Mouse (Mus musculus) CH12.LX (cell line): ENCODE measurements around the gene Maip1. TPM values are rescaled to one million over a fixed set of nuclear protein-coding genes. Genes with fewer than 3 reads are reported as not detected.

ENCODE experiments used
- DNase-seq: peaks from one replicate; pipeline ENCODE4 v3.0.0-alpha.2; 2013; ENCODE audit errors: extremely low read depth
- H3K27ac ChIP-seq: 2 replicates; pipeline ENCODE4 v1.5.1; 2012; ENCODE audit warnings: low read depth, mild to moderate bottlenecking, control low read depth, moderate library complexity; ENCODE audit not compliant: insufficient read depth
- H3K27me3 ChIP-seq: replicated peaks from 2 replicates; pipeline ENCODE3; 2012; ENCODE audit warnings: inconsistent platforms
- H3K36me3 ChIP-seq, 2 experiments: replicated peaks in 1 of 2; 2 replicates each; pipeline versions ENCODE3 to v1.6.1; 2012; ENCODE audit warnings: inconsistent platforms in 1 of 2, low read length in 1 of 2, mild to moderate bottlenecking in 1 of 2, mixed read lengths in 1 of 2, moderate library complexity in 1 of 2; ENCODE audit not compliant: control insufficient read depth in 1 of 2, insufficient read depth in 1 of 2
- H3K4me1 ChIP-seq, 2 experiments: 2 replicates each; pipeline ENCODE4 v1.6.1; 2012; ENCODE audit warnings: inconsistent platforms in 1 of 2, moderate library complexity in 1 of 2; ENCODE audit not compliant: insufficient read depth in 2 of 2, control insufficient read depth in 1 of 2
- H3K4me2 ChIP-seq: 2 replicates; pipeline ENCODE4 v1.6.1; 2012; ENCODE audit warnings: low read depth, mild to moderate bottlenecking, control low read depth; ENCODE audit not compliant: poor library complexity, insufficient read depth, severe bottlenecking
- H3K4me3 ChIP-seq, 3 experiments: fragments of 150-350 bp in 1 of 3; sonication (generic) in 1 of 3; replicated peaks in 1 of 3; 2 replicates each; pipeline versions ENCODE3 to v1.5.1; 2011 to 2012; ENCODE audit warnings: low read depth in 2 of 3, low read length in 2 of 3, mild to moderate bottlenecking in 2 of 3, moderate library complexity in 2 of 3, control low read depth in 1 of 3, improper control_type of control experiment in 1 of 3, inconsistent platforms in 1 of 3, mixed read lengths in 1 of 3; ENCODE audit not compliant: poor library complexity in 1 of 3
- H3K79me2 ChIP-seq: replicated peaks from 2 replicates; pipeline ENCODE4 v1.6.1; 2012; ENCODE audit warnings: mild to moderate bottlenecking, moderate library complexity; ENCODE audit not compliant: control insufficient read depth, poor library complexity, insufficient read depth, severe bottlenecking; ENCODE audit errors: extremely low read depth
- H3K9ac ChIP-seq: 2 replicates; pipeline ENCODE4 v1.6.1; 2012; ENCODE audit warnings: low read depth, mild to moderate bottlenecking, control low read depth, moderate library complexity; ENCODE audit not compliant: insufficient read depth
- H3K9me3 ChIP-seq: replicated peaks from 2 replicates; pipeline ENCODE3; 2012; ENCODE audit warnings: low read length, inconsistent platforms, mixed read lengths
- BHLHE40 ChIP-seq: IDR thresholded peaks from 2 replicates; pipeline ENCODE4 v1.6.1; 2011; ENCODE audit warnings: mild to moderate bottlenecking, low read depth, low read length, improper control_type of control experiment
- CTCF ChIP-seq, 2 experiments: IDR thresholded peaks in 1 of 2; conservative IDR thresholded peaks in 1 of 2; 2 replicates each; pipeline ENCODE4 v1.5.1; 2011 to 2012; ENCODE audit warnings: low read depth in 2 of 2, low read length in 2 of 2, improper control_type of control experiment in 1 of 2, inconsistent platforms in 1 of 2, mild to moderate bottlenecking in 1 of 2, moderate library complexity in 1 of 2
- E2F4 ChIP-seq: IDR thresholded peaks from 2 replicates; pipeline ENCODE4 v1.6.1; 2011; ENCODE audit warnings: low read depth, low read length, improper control_type of control experiment; ENCODE audit not compliant: insufficient replicate concordance
- ELF1 ChIP-seq: IDR thresholded peaks from 2 replicates; pipeline ENCODE4 v1.6.1; 2014; ENCODE audit warnings: low read depth, mild to moderate bottlenecking, inconsistent platforms, low read length, improper control_type of control experiment
- EP300 ChIP-seq: IDR thresholded peaks from 2 replicates; pipeline ENCODE4 v1.6.1; 2011; ENCODE audit warnings: low read length, improper control_type of control experiment
- ETS1 ChIP-seq: conservative IDR thresholded peaks from 2 replicates; pipeline ENCODE4 v1.6.1; 2012; ENCODE audit warnings: low read depth, mild to moderate bottlenecking, inconsistent platforms, low read length, improper control_type of control experiment, moderate library complexity
- GABPA ChIP-seq: IDR thresholded peaks from 2 replicates; pipeline ENCODE4 v1.6.1; 2012; ENCODE audit warnings: low read depth, low read length, improper control_type of control experiment, inconsistent platforms; ENCODE audit not compliant: insufficient replicate concordance
- IRF4 ChIP-seq: IDR thresholded peaks from 2 replicates; pipeline ENCODE4 v1.6.1; 2014; ENCODE audit warnings: low read depth, mild to moderate bottlenecking, inconsistent platforms, low read length, improper control_type of control experiment
- JUND ChIP-seq: conservative IDR thresholded peaks from 2 replicates; pipeline ENCODE4 v1.6.1; 2011; ENCODE audit warnings: low read depth, low read length, improper control_type of control experiment
- KAT2A ChIP-seq: IDR thresholded peaks from 2 replicates; pipeline ENCODE4 v1.6.1; 2012; ENCODE audit warnings: low read length, improper control_type of control experiment, inconsistent platforms; ENCODE audit not compliant: insufficient replicate concordance
- MAZ ChIP-seq: IDR thresholded peaks from 2 replicates; pipeline ENCODE4 v1.6.1; 2012; ENCODE audit warnings: low read depth, mild to moderate bottlenecking, inconsistent platforms, low read length, improper control_type of control experiment, moderate library complexity
- MXI1 ChIP-seq: IDR thresholded peaks from 2 replicates; pipeline ENCODE4 v1.6.1; 2011; ENCODE audit warnings: mild to moderate bottlenecking, low read depth, low read length, improper control_type of control experiment
- NELFE ChIP-seq: IDR thresholded peaks from 2 replicates; pipeline ENCODE4 v1.6.1; 2011; ENCODE audit warnings: low read depth, low read length, improper control_type of control experiment
- PAX5 ChIP-seq: IDR thresholded peaks from 2 replicates; pipeline ENCODE4 v1.6.1; 2012; ENCODE audit warnings: low read length, inconsistent platforms, mixed read lengths
- POLR2AphosphoS2 ChIP-seq: IDR thresholded peaks from 2 replicates; pipeline ENCODE4 v1.6.1; 2011; ENCODE audit warnings: low read depth, low read length, improper control_type of control experiment
- SIN3A ChIP-seq: IDR thresholded peaks from 2 replicates; pipeline ENCODE4 v1.6.1; 2012; ENCODE audit warnings: low read length, improper control_type of control experiment, inconsistent platforms
- SMC3 ChIP-seq: IDR thresholded peaks from 2 replicates; pipeline ENCODE4 v1.6.1; 2011; ENCODE audit warnings: low read depth, low read length, improper control_type of control experiment
- UBTF ChIP-seq: IDR thresholded peaks from 2 replicates; pipeline ENCODE4 v1.6.1; 2012; ENCODE audit warnings: low read depth, mild to moderate bottlenecking, inconsistent platforms, low read length, improper control_type of control experiment, moderate library complexity
- USF1 ChIP-seq: IDR thresholded peaks from 2 replicates; pipeline ENCODE4 v1.6.1; 2014; ENCODE audit warnings: low read depth, mild to moderate bottlenecking, inconsistent platforms, low read length, improper control_type of control experiment
- USF2 ChIP-seq: conservative IDR thresholded peaks from 2 replicates; pipeline ENCODE4 v1.6.1; 2011; ENCODE audit warnings: low read depth, low read length, improper control_type of control experiment
- dilution Hi-C: fragments of 300-500 bp; cut with MboI; formaldehyde crosslinking; loops from 2 replicates; pipeline ENCODE4 v1.14.3; 2020; ENCODE audit warnings: low sequenced_read_pairs; ENCODE audit not compliant: extremely low pct_unique_long_range_greater_than_20kb, extremely low pct_ligation_motif_present
- in situ Hi-C: fragments of 300-500 bp; cut with MboI; formaldehyde crosslinking; loops from 3 replicates; pipeline ENCODE4 v1.14.3; 2019; ENCODE audit warnings: low sequenced_read_pairs, low pct_ligation_motif_present, low pct_unique_long_range_greater_than_20kb, mixed read lengths
- polyA plus RNA-seq: library from polyadenylated mRNA; unstranded; fragments of >175 nt; gene quantifications from 2 replicates; pipeline ENCODE4 v1.2.1, GENCODE M21; 2012; ENCODE audit warnings: low read depth; ENCODE audit not compliant: insufficient read length
- total RNA-seq, 2 experiments: library from RNA; depleted of rRNA; stranded (reverse); fragments of 300-350 nt in 1 of 2; fragments of >200 nt in 1 of 2; gene quantifications; 2 replicates each; pipeline ENCODE4 v1.2.3; 2012 to 2014

Gene Maip1
- total and polyA plus RNA-seq, 3 experiments, result 7.0 to 15.5 (median 13.9) TPM

DNA sequence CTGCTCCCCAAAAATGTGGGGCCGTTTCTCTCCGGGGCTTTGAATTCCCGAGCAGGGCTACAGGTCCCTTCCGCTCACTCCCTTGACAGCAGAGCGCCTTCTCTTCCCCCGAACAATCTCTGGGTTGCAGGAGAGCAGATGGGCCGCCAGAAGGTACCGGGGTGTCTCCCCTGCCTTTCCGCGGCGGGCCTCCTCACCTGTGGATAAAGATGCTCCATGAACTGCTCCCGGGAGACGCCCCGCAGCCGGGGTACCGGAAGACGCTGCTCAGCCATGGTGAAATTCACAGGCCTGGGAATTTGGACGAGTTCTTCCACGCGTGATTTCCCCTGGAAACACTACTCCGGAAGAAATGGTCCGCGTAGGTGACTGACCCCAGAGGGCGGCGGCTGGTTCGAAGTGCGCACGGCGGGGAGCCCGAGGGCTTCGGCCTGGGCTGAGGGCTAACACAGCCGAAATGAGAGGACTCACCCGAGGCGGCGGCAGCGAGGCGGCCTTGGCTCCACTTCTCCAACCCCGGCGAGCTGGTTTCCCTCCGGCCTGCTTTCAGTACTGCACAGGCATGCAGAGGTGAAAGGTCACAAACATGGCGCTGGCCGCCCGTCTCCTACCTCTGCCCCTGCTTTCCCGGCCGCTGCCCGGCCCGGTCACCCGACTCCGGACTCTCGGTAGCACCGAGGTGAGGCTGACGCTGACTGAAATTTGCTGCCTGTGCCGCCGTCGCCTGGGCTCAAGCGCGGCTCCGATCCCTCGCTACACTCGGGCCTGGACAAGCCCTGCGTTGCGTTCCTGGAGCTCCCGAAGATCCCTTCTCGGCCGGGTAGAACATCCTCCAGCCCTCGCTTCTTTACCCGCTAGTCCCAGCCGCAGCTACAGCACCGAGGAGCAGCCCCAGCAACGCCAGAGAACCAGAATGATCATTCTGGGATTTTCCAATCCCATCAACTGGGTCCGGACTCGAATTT is at the start of gene Maip1, which contains the start of gene Tyw5 (continued):
- no peak for TF ChIP-seq BHLHE40
- TF ChIP-seq, all 38 proteins: peak for 17

DNA sequence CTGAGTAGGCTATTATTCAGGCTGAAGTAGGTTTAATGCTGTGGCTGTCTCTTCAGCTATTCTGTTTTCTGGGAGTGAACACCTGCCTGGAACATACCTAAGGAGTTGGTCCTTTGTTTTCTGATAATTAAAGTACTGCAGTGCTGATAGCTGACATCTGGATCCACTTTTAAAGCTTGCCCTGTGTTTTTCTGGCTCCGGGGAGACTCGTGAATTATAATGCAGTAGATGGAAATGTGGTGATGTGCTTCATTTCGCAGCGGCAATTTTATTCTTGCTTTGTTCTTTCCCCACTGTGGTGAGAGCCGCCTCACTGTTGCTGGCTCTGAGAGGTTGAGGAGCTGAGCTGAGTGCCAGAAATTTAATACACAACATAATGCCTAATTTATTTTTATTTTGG is 47.6 kb upstream of the Maip1 start:
- dilution Hi-C loops, result no loop called here
- H3K27me3 ChIP-seq, result no peaks in the 10 kb centered on the region
- peaks cover 0 to 24% of the 10 kb centered on the region in 2 experiments for H3K36me3 ChIP-seq
- no peaks in the 10 kb centered on the region for H3K79me2 ChIP-seq
- no peak overlapping the region for H3K4me3 ChIP-seq
- no peak overlapping the region for H3K9ac ChIP-seq
- DNase-seq, result no peak
- in situ Hi-C loops, result no loop called here
- TF ChIP-seq ELF1, result no peak
- no peak for TF ChIP-seq CTCF (conservative IDR thresholded peaks at IDR 0.05 in 1 of 2, IDR thresholded peaks at IDR 0.05 in 1 of 2; ENCODE audit: low read depth in 2 of 2, low read length in 2 of 2)
- TF ChIP-seq UBTF, result no peak
- TF ChIP-seq JUND, result no peak
- no peak for TF ChIP-seq ETS1
- no peak for TF ChIP-seq SIN3A
- TF ChIP-seq MXI1, result no peak
- TF ChIP-seq MAZ, result no peak
- TF ChIP-seq SMC3, result no peak
- no peak for TF ChIP-seq POLR2AphosphoS2
- TF ChIP-seq IRF4, result no peak
- no peak for TF ChIP-seq NELFE
- no peak for TF ChIP-seq USF2
- no peak for TF ChIP-seq USF1
- TF ChIP-seq KAT2A, result no peak
- no peak for TF ChIP-seq E2F4
- TF ChIP-seq EP300, result no peak
- no peak for TF ChIP-seq GABPA
- TF ChIP-seq PAX5, result no peak
- TF ChIP-seq BHLHE40, result no peak
- no peaks in the 10 kb centered on the region for H3K9me3 ChIP-seq
- no peaks in the 10 kb centered on the region for H3K4me1 ChIP-seq
- no peak overlapping the region for H3K27ac ChIP-seq
- H3K4me2 ChIP-seq, result no peak overlapping the region
